Mouse (Mus musculus): ENCODE measurements around the gene Dpp8. TPM values are rescaled to one million over a fixed set of nuclear protein-coding genes. Genes with fewer than 3 reads are reported as not detected.
"Not testable (repeated sequence)": the region's sequence is repeated elsewhere in the genome, so short reads cannot be mapped to it uniquely, and the experiment has no call there.

Dpp8 gene
- polyA plus RNA-seq, 1 experiment from 2014 or later = 44.7 TPM

GRCm38 (mm10) chr9:65022580-65023135 lies 9.6 kb upstream of the Dpp8 start:
- no peak for ATAC-seq (ENCODE audit: insufficient number of reproducible peaks, insufficient read depth, low FRiP score, low TSS enrichment, low read depth)
- no peak overlapping the region for H3K9ac ChIP-seq (replicated peaks)
- 84% methylated on average over 4 of the region's 4 CpGs for WGBS

GRCm38 (mm10) chr9:65023447-65023846 lies 8.8 kb upstream of the Dpp8 start:
- 87% methylated on average over 3 of the region's 3 CpGs for WGBS
- H3K4me3 ChIP-seq (replicated peaks) = no peak overlapping the region

More at GRCm38 (mm10) chr9:65022580-65023135, 9.6 kb upstream of the Dpp8 start:
- H3K4me2 ChIP-seq = no peak overlapping the region
- peaks cover 26% of the 10 kb centered on the region for H3K4me1 ChIP-seq (replicated peaks)
- no peaks in the 10 kb centered on the region for H3K36me3 ChIP-seq
- no peak overlapping the region for H3K4me3 ChIP-seq (replicated peaks)
- no peaks in the 10 kb centered on the region for H3K27me3 ChIP-seq
- no peak overlapping the region for H3K27ac ChIP-seq
- no peaks in the 10 kb centered on the region for H3K9me3 ChIP-seq

GRCm38 (mm10) chr9:65027241-65027640 lies 5.0 kb upstream of the Dpp8 start:
- whole genome bisulfite sequencing = 73% methylated on average over 7 of the region's 7 CpGs
- Histone ChIP-seq H3K9me3 (no peaks in the 10 kb centered on the region), H3K4me2 (no peak overlapping the region)

More at GRCm38 (mm10) chr9:65023447-65023846, 8.8 kb upstream of the Dpp8 start:
- Histone ChIP-seq H3K27me3 (no peaks in the 10 kb centered on the region), H3K9me3 (no peaks in the 10 kb centered on the region), H3K4me2 (no peak overlapping the region), H3K27ac (no peak overlapping the region), H3K4me1 (replicated peaks) (peaks cover 26% of the 10 kb centered on the region), H3K9ac (replicated peaks) (no peak overlapping the region), H3K36me3 (no peaks in the 10 kb centered on the region)
- no peak for ATAC-seq (ENCODE audit: insufficient number of reproducible peaks, insufficient read depth, low FRiP score, low TSS enrichment, low read depth)

GRCm38 (mm10) chr9:65028313-65028712 lies 3.9 kb upstream of the Dpp8 start:
- Histone ChIP-seq H3K27ac (no peak overlapping the region), H3K4me2 (no peak overlapping the region), H3K9me3 (no peaks in the 10 kb centered on the region), H3K27me3 (no peaks in the 10 kb centered on the region), H3K4me1 (replicated peaks) (peaks cover 5% of the 10 kb centered on the region), H3K36me3 (no peaks in the 10 kb centered on the region), H3K4me3 (replicated peaks) (no peak overlapping the region), H3K9ac (replicated peaks) (no peak overlapping the region)
- WGBS = 92% methylated on average over 5 of the region's 5 CpGs
- ATAC-seq (ENCODE audit: insufficient number of reproducible peaks, insufficient read depth, low FRiP score, low TSS enrichment, low read depth) = no peak

More at GRCm38 (mm10) chr9:65027241-65027640, 5.0 kb upstream of the Dpp8 start:
- no peak for ATAC-seq (ENCODE audit: insufficient number of reproducible peaks, insufficient read depth, low FRiP score, low TSS enrichment, low read depth)
- H3K4me3 ChIP-seq (replicated peaks) = no peak overlapping the region
- H3K36me3 ChIP-seq = no peaks in the 10 kb centered on the region
- H3K27ac ChIP-seq = no peak overlapping the region
- H3K27me3 ChIP-seq = no peaks in the 10 kb centered on the region
- no peak overlapping the region for H3K9ac ChIP-seq (replicated peaks)
- H3K4me1 ChIP-seq (replicated peaks) = peaks cover 1% of the 10 kb centered on the region; the same call in 1 of the 2 replicates

- not testable (repeated sequence) for H3K9ac ChIP-seq (replicated peaks); H3K4me2 ChIP-seq; H3K36me3 ChIP-seq; H3K4me3 ChIP-seq (replicated peaks); H3K27ac ChIP-seq; H3K9me3 ChIP-seq; H3K27me3 ChIP-seq; H3K4me1 ChIP-seq (replicated peaks); ATAC-seq (ENCODE audit: insufficient number of reproducible peaks, insufficient read depth, low FRiP score, low TSS enrichment, low read depth)
- WGBS = 69% methylated on average over 5 of the region's 5 CpGs
Measured at GRCm38 (mm10) chr9:65031355-65031754, 859 bp upstream of the Dpp8 start.

GRCm38 (mm10) chr9:65031894-65032268 lies 333 bp upstream of the Dpp8 start:
- Histone ChIP-seq H3K9ac (replicated peaks) (no peak overlapping the region), H3K4me1 (replicated peaks) (peaks cover 8% of the 10 kb centered on the region), H3K9me3 (no peaks in the 10 kb centered on the region), H3K27ac (no peak overlapping the region), H3K4me2 (0 out of 2 replicates have a peak overlapping the region, but pooled peaks have one; percentile 11), H3K27me3 (no peaks in the 10 kb centered on the region), H3K4me3 (replicated peaks) (peak overlapping the region; percentile 100), H3K36me3 (peaks cover 8% of the 10 kb centered on the region)
- 41% methylated on average over 4 of the region's 4 CpGs for WGBS
- ATAC-seq (ENCODE audit: insufficient number of reproducible peaks, insufficient read depth, low FRiP score, low TSS enrichment, low read depth) = no peak; the same call in 1 of the 2 replicates

- Histone ChIP-seq H3K36me3 (peaks cover 52% of the 10 kb centered on the region), H3K4me2 (no peak overlapping the region), H3K4me3 (replicated peaks) (no peak overlapping the region), H3K4me1 (replicated peaks) (peaks cover 8% of the 10 kb centered on the region), H3K9me3 (no peaks in the 10 kb centered on the region), H3K27me3 (no peaks in the 10 kb centered on the region), H3K9ac (replicated peaks) (no peak overlapping the region), H3K27ac (no peak overlapping the region)
- WGBS = 100% methylated on average over 1 of the region's 1 CpGs
- no peak for ATAC-seq (ENCODE audit: insufficient number of reproducible peaks, insufficient read depth, low FRiP score, low TSS enrichment, low read depth)
Measured at GRCm38 (mm10) chr9:65036456-65036855, 4.2 kb downstream of the Dpp8 start.

GRCm38 (mm10) chr9:65036861-65037260 lies 4.6 kb downstream of the Dpp8 start:
- peaks cover 8% of the 10 kb centered on the region for H3K4me1 ChIP-seq (replicated peaks)
- H3K27ac ChIP-seq = no peak overlapping the region
- H3K9ac ChIP-seq (replicated peaks) = no peak overlapping the region
- H3K4me3 ChIP-seq (replicated peaks) = no peak overlapping the region
- no peaks in the 10 kb centered on the region for H3K9me3 ChIP-seq
- no peak for ATAC-seq (ENCODE audit: insufficient number of reproducible peaks, insufficient read depth, low FRiP score, low TSS enrichment, low read depth)
- no peaks in the 10 kb centered on the region for H3K27me3 ChIP-seq
- WGBS = 89% methylated on average over 8 of the region's 8 CpGs
- H3K4me2 ChIP-seq = no peak overlapping the region
- H3K36me3 ChIP-seq = peaks cover 55% of the 10 kb centered on the region

GRCm38 (mm10) chr9:65041430-65041829 lies 9.2 kb downstream of the Dpp8 start:
- peaks cover 87% of the 10 kb centered on the region for H3K36me3 ChIP-seq
- ATAC-seq (ENCODE audit: insufficient number of reproducible peaks, insufficient read depth, low FRiP score, low TSS enrichment, low read depth) = no peak
- no peaks in the 10 kb centered on the region for H3K9me3 ChIP-seq
- no peaks in the 10 kb centered on the region for H3K27me3 ChIP-seq
- H3K9ac ChIP-seq (replicated peaks) = no peak overlapping the region
- no peak overlapping the region for H3K4me2 ChIP-seq
- 95% methylated on average over 5 of the region's 5 CpGs for WGBS
- H3K4me1 ChIP-seq (replicated peaks) = no peaks in the 10 kb centered on the region
- no peak overlapping the region for H3K27ac ChIP-seq
- H3K4me3 ChIP-seq (replicated peaks) = no peak overlapping the region

GRCm38 (mm10) chr9:65046993-65047392 lies 14.8 kb downstream of the Dpp8 start:
- H3K4me1 ChIP-seq (replicated peaks) = no peaks in the 10 kb centered on the region
- no peak overlapping the region for H3K4me2 ChIP-seq
- no peaks in the 10 kb centered on the region for H3K9me3 ChIP-seq
- H3K27ac ChIP-seq = no peak overlapping the region
- H3K4me3 ChIP-seq (replicated peaks) = no peak overlapping the region
- H3K27me3 ChIP-seq = no peaks in the 10 kb centered on the region
- H3K36me3 ChIP-seq = peaks cover 92% of the 10 kb centered on the region
- WGBS = 97% methylated on average over 1 of the region's 1 CpGs
- no peak overlapping the region for H3K9ac ChIP-seq (replicated peaks)
- ATAC-seq (ENCODE audit: insufficient number of reproducible peaks, insufficient read depth, low FRiP score, low TSS enrichment, low read depth) = no peak

GRCm38 (mm10) chr9:65049422-65049821 lies 17.2 kb downstream of the Dpp8 start:
- Histone ChIP-seq H3K36me3 (peaks cover 94% of the 10 kb centered on the region), H3K4me2 (no peak overlapping the region), H3K27me3 (no peaks in the 10 kb centered on the region), H3K4me1 (replicated peaks) (peaks cover 5% of the 10 kb centered on the region; the same call in 1 of the 2 replicates), H3K4me3 (replicated peaks) (no peak overlapping the region), H3K9me3 (no peaks in the 10 kb centered on the region), H3K27ac (no peak overlapping the region), H3K9ac (replicated peaks) (no peak overlapping the region)
- 83% methylated on average over 5 of the region's 5 CpGs for WGBS
- ATAC-seq (ENCODE audit: insufficient number of reproducible peaks, insufficient read depth, low FRiP score, low TSS enrichment, low read depth) = no peak

GRCm38 (mm10) chr9:65050981-65051380 lies 18.8 kb downstream of the Dpp8 start:
- Histone ChIP-seq H3K4me1 (replicated peaks) (peaks cover 5% of the 10 kb centered on the region; the same call in 1 of the 2 replicates), H3K27me3 (no peaks in the 10 kb centered on the region), H3K4me2 (no peak overlapping the region), H3K9me3 (no peaks in the 10 kb centered on the region), H3K9ac (replicated peaks) (no peak overlapping the region), H3K27ac (no peak overlapping the region), H3K36me3 (peaks cover 95% of the 10 kb centered on the region), H3K4me3 (replicated peaks) (no peak overlapping the region)
- WGBS = 96% methylated on average over 3 of the region's 3 CpGs
- ATAC-seq (ENCODE audit: insufficient number of reproducible peaks, insufficient read depth, low FRiP score, low TSS enrichment, low read depth) = no peak

All from limb, embryonic 12.5 days (tissue).